Mouse (Mus musculus): ENCODE measurements at regions not wholly inside any gene's neighbourhood (a gene's known extent, or its start where the extent isn't known, plus 50 kb on each side); places are given as distances from the start of the nearest gene placed in this dataset.

GRCm38 (mm10) chr6:84299936-84300335 is 291.5 kb downstream of the Dysf start:
- TF ChIP-seq CTCF (IDR thresholded peaks at IDR 0.05; ENCODE audit: low read depth) (no peak), EP300 (IDR thresholded peaks at IDR 0.05; ENCODE audit: low read depth) (no peak)
